ENCODE assay signal across 10 mouse cellular contexts in the genomic region with DNA sequence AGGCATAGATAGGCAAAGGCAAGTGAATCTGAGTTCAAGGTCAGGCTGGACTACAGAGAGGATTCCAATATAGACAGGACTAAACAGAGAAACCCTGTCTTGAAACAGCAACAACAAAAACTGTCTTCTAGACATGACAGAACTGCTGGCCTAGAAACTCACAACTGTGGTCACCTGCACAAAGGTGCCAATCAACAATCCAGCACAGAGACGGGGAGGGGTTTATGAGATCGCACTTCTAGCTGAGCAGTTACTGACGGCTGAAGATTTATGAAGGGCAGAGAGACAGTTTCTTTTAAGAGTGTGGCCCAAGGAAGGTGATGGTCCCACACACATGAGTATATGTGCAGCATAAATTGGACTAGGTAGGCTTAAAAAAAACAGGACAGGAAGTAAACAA. TPM values are rescaled to one million over a fixed set of nuclear protein-coding genes. Genes with fewer than 3 reads are reported as not detected.
A peak's percentile ranks its signal among the peaks of the same experiment; 100 is the strongest.
DNase-seq lines count a peak whose midpoint lies in the region; ATAC-seq and TF ChIP-seq lines count a peak whose summit lies in the region.
"Had no signal": no experiment of that assay in that cellular context is flagged by ENCODE, and none has a peak within 500 bp of the region (broad histone marks: within the 10 kb centered on the region; RNA-seq: fewer than 3 reads in every experiment).

No protein-coding gene starts in this region.

- peaks cover 3% of the 10 kb centered on the region; the same call in 1 of the 2 replicates for H3K36me3 ChIP-seq in heart, embryonic 12.5 days
- H3K36me3 ChIP-seq in limb, embryonic 14.5 days (ENCODE audit: control insufficient read depth, insufficient read depth, low read length), result peaks cover 12% of the 10 kb centered on the region
- 0 out of 2 replicates have a peak, but pooled peaks cover 3% of the 10 kb centered on the region for H3K36me3 ChIP-seq in stomach, postnatal 0 days (ENCODE audit: control insufficient read depth, insufficient read depth, low read length)

- peak overlapping the region; percentile 13; the same call in 1 of the 2 replicates for H3K4me3 ChIP-seq in heart, embryonic 12.5 days
- H3K4me3 ChIP-seq in limb, embryonic 14.5 days (replicated peaks; ENCODE audit: low read length), result peak overlapping the region; percentile 86
- H3K4me3 ChIP-seq in stomach, postnatal 0 days (ENCODE audit: low read depth, low read length), result 0 out of 2 replicates have a peak overlapping the region, but pooled peaks have one; percentile 8

- TF ChIP-seq CTCF in stomach, postnatal 0 days (IDR thresholded peaks at IDR 0.05; ENCODE audit: low read depth), result no peak

- TF ChIP-seq EP300 in stomach, postnatal 0 days (optimal IDR thresholded peaks at IDR 0.05), result no peak

- H3K9ac ChIP-seq in heart, embryonic 12.5 days, result peak overlapping the region; percentile 54
- 0 out of 2 replicates have a peak overlapping the region, but pooled peaks have one; percentile 89 for H3K9ac ChIP-seq in limb, embryonic 14.5 days (ENCODE audit: low read depth, low read length, severe bottlenecking)
- H3K9ac ChIP-seq in stomach, postnatal 0 days (ENCODE audit: low read length), result no peak overlapping the region; the same call in 1 of the 2 replicates

- H3K4me2 ChIP-seq in heart, embryonic 12.5 days, result peak overlapping the region; percentile 48
- peak overlapping the region; percentile 73 for H3K4me2 ChIP-seq in limb, embryonic 14.5 days (replicated peaks; ENCODE audit: low read depth, low read length, severe bottlenecking)
- H3K4me2 ChIP-seq in stomach, postnatal 0 days (replicated peaks; ENCODE audit: low read depth), result peak overlapping the region; percentile 69

- H3K27me3 ChIP-seq in heart, embryonic 12.5 days (replicated peaks), result peaks cover 3% of the 10 kb centered on the region; the same call in 1 of the 2 replicates
- no peaks in the 10 kb centered on the region for H3K27me3 ChIP-seq in limb, embryonic 14.5 days (ENCODE audit: control insufficient read depth, insufficient read depth, low read length)
- H3K27me3 ChIP-seq in stomach, postnatal 0 days (ENCODE audit: control insufficient read depth, insufficient read depth, low read length), result no peaks in the 10 kb centered on the region

- peaks cover 6% of the 10 kb centered on the region for H3K4me1 ChIP-seq in heart, embryonic 12.5 days (replicated peaks)
- H3K4me1 ChIP-seq in limb, embryonic 14.5 days (ENCODE audit: control insufficient read depth, insufficient read depth, low read length), result peaks cover 6% of the 10 kb centered on the region; the same call in 1 of the 2 replicates
- peaks cover 5% of the 10 kb centered on the region; the same call in 1 of the 2 replicates for H3K4me1 ChIP-seq in stomach, postnatal 0 days (replicated peaks; ENCODE audit: control insufficient read depth, insufficient read depth)

- 57% methylated on average over 3 of the region's 3 CpGs for WGBS in heart, embryonic 12.5 days
- 39% methylated on average over 3 of the region's 3 CpGs for WGBS in limb, embryonic 14.5 days
- WGBS in stomach, postnatal 0 days, result 26% methylated on average over 3 of the region's 3 CpGs

- H3K9me3 ChIP-seq in heart, embryonic 12.5 days (replicated peaks), result no peaks in the 10 kb centered on the region
- no peaks in the 10 kb centered on the region for H3K9me3 ChIP-seq in limb, embryonic 14.5 days (ENCODE audit: control insufficient read depth, low read length)
- H3K9me3 ChIP-seq in stomach, postnatal 0 days (ENCODE audit: control insufficient read depth, low read length), result no peaks in the 10 kb centered on the region

- no peak for TF ChIP-seq POLR2A in limb, embryonic 14.5 days (IDR thresholded peaks at IDR 0.05; ENCODE audit: borderline replicate concordance, extremely low read depth, insufficient read depth, insufficient read length)

- no peak for ATAC-seq in heart, embryonic 12.5 days (ENCODE audit: insufficient number of reproducible peaks, low FRiP score)
- no peak for ATAC-seq in limb, embryonic 14.5 days (ENCODE audit: low FRiP score, low read depth)
- ATAC-seq in stomach, postnatal 0 days (ENCODE audit: low FRiP score, low TSS enrichment), result no peak

- DNase-seq in heart, postnatal 4 days, result no peak
- peak; percentile 21 for DNase-seq in thymus, postnatal 25 days
- no peak for DNase-seq in thymus, postnatal 4 days
- DNase-seq in limb, embryonic 14.5 days (ENCODE audit: low spot score), result no peak
- no peak for DNase-seq in stomach, postnatal 0 days (ENCODE audit: low spot score)
- no peak for DNase-seq in spleen, adult 12 weeks (ENCODE audit: low spot score)
- no peak for DNase-seq in layer of hippocampus, postnatal 25 days (ENCODE audit: extremely low spot score in 1 of 2, low spot score in 1 of 2)
- DNase-seq: cerebellum, adult 2 months; right cerebral cortex, postnatal 4 days had no signal

- no peak overlapping the region for H3K27ac ChIP-seq in heart, embryonic 12.5 days (ENCODE audit: poor library complexity, severe bottlenecking)
- no peak overlapping the region for H3K27ac ChIP-seq in limb, embryonic 14.5 days (replicated peaks; ENCODE audit: low read depth, low read length)
- H3K27ac ChIP-seq in stomach, postnatal 0 days (replicated peaks), result no peak overlapping the region

RNA-seq across cellular contexts. Expression of gene Lztfl1, which starts 1.2 kb away (rescaled TPM):
- polyA plus RNA-seq in heart, embryonic 12.5 days (2016; fragmentation: Nextera tagmentation; extraction: Ambion mirVana), result 33.7 and 35.1 TPM in 2 replicates
- 10 to 100 TPM; 32.7 to 33.4 TPM for total RNA-seq in heart, postnatal 4 days (2021)
- 24.4 and 33.6 TPM in 2 replicates for polyA plus RNA-seq in limb, embryonic 14.5 days (2012; rRNA removed)
- 64.8 and 74.3 TPM in 2 replicates for polyA plus RNA-seq in limb, embryonic 14.5 days (2014; fragmentation: Nextera tagmentation; extraction: Ambion mirVana)
- 30.6 and 34.5 TPM in 2 replicates for polyA plus RNA-seq in stomach, postnatal 0 days (2015; fragmentation: Nextera tagmentation; extraction: Ambion mirVana)
- 10 to 100 TPM; 60.1 to 64.8 TPM for total RNA-seq in layer of hippocampus, postnatal 25 days (2021)

RNA-seq across cellular contexts. Expression of gene Slc6a20a, which starts 37.6 kb away (rescaled TPM):
- polyA plus RNA-seq in heart, embryonic 12.5 days (2016; fragmentation: Nextera tagmentation; extraction: Ambion mirVana), result 0.09 TPM in 1 of 2 replicates, not detected in the other
- not detected for total RNA-seq in heart, postnatal 4 days (2021)
- polyA plus RNA-seq in limb, embryonic 14.5 days (2012; rRNA removed), result 0.06 and 0.10 TPM in 2 replicates
- polyA plus RNA-seq in limb, embryonic 14.5 days (2014; fragmentation: Nextera tagmentation; extraction: Ambion mirVana), result 0.14 TPM in 1 of 2 replicates, not detected in the other
- 1.9 and 3.1 TPM in 2 replicates for polyA plus RNA-seq in stomach, postnatal 0 days (2015; fragmentation: Nextera tagmentation; extraction: Ambion mirVana)
- total RNA-seq in layer of hippocampus, postnatal 25 days (2021), result 10 to 100 TPM; 12.2 to 14.1 TPM

RNA-seq across cellular contexts. Expression of gene Ccr9, which starts 38.1 kb away (rescaled TPM):
- 0.05 and 0.11 TPM in 2 replicates for polyA plus RNA-seq in heart, embryonic 12.5 days (2016; fragmentation: Nextera tagmentation; extraction: Ambion mirVana)
- total RNA-seq in heart, postnatal 4 days (2021), result under 1 TPM in 1 of 2 experiments, not detected in 1; 0.17 TPM
- polyA plus RNA-seq in limb, embryonic 14.5 days (2012; rRNA removed), result 0.09 and 0.13 TPM in 2 replicates
- 0.17 and 0.30 TPM in 2 replicates for polyA plus RNA-seq in limb, embryonic 14.5 days (2014; fragmentation: Nextera tagmentation; extraction: Ambion mirVana)
- 0.16 and 0.27 TPM in 2 replicates for polyA plus RNA-seq in stomach, postnatal 0 days (2015; fragmentation: Nextera tagmentation; extraction: Ambion mirVana)
- under 1 TPM; 0.10 to 0.14 TPM for total RNA-seq in layer of hippocampus, postnatal 25 days (2021)

Comparison
In these comparisons a context has a peak if more than half of its experiments do, and no peak if none do; other contexts are left out.
1. H3K4me3 ChIP-seq: peak in every context shown above with its lines; median percentile 86 in limb, embryonic 14.5 days; 13 in heart, embryonic 12.5 days; 8 in stomach, postnatal 0 days.